Mouse (Mus musculus): Measurements from ENCODE around the gene Rpap3. TPM values are rescaled to one million over a fixed set of nuclear protein-coding genes. Genes with fewer than 3 reads are reported as not detected.

Rpap3 gene
- polyA plus RNA-seq, 1 experiment, result 8.8 TPM

DNA sequence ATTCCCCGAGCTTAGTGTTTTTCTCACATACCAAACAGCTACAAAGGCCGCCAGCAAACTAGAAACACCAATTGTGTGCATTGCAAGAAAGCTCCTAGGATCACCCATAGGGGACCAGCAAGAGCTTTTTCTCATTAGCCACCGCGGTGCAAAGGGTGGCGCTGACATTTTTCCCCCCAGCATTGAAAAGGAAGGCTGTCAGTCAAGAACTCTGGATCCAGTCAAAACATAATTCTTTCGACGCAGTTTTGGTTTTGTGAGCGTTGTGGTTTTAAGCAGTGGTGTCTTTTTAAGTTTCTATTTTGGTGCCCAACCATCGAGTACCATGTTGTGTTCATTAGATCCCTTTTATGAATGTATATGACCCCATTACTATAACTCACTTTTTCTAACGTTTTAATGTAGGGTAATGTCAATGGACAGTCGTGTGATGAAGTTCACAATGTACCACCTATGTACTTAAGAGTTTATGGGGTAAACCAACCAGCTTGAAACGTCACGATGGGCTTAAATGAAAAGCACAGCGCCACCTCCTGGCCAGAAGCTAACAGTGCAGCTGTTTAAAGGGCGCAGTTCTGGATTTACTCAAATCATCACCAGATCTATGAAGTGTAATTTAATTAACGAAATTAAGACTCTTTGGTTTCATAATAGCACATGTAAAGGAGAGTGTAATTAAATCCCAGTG lies 40.5 kb downstream of the Rpap3 start:
- Histone ChIP-seq H3K4me1 (ENCODE audit: control insufficient read depth, insufficient read depth, insufficient read length, low read length) (no peaks in the 10 kb centered on the region), H3K4me3 (ENCODE audit: insufficient read depth, low read depth, low read length) (no peak overlapping the region), H3K27ac (replicated peaks; ENCODE audit: low read depth, low read length) (no peak overlapping the region)

DNA sequence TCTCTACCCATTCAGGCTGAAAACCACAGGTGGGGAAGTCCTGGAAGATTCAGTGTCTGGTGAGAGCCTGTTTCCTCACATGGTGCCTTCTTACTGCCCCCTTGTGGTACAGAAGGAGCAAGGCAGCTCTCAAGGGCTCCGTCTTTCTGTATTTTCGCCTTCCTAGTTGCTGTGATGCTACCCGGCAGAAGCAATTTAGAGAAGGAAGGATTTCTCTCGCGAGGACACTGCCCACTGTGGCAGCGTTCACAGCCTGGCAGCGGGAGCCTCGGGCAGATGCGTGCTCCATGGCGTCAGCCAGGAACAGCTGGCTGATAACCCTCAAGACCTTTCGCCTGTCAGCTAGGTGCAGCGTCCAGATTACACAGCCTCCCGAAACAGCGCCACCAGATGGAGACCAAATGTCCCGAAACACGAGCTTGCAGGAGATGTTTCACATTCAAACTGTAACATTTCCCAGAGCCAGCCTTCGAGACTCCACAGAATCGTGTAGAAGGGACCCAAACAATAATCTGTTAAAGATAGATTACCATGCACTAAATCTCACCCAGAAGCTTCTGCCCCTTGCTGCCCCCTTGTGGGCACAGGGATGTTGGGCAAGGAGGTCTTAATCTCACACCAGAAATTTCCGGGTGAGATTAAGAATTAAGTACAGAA lies 41.7 kb downstream of the Rpap3 start:
- Histone ChIP-seq H3K4me1 (ENCODE audit: control insufficient read depth, insufficient read depth, insufficient read length, low read length) (no peaks in the 10 kb centered on the region), H3K4me3 (ENCODE audit: insufficient read depth, low read depth, low read length) (peak overlapping the region; percentile 51), H3K27ac (replicated peaks; ENCODE audit: low read depth, low read length) (no peak overlapping the region)

DNA sequence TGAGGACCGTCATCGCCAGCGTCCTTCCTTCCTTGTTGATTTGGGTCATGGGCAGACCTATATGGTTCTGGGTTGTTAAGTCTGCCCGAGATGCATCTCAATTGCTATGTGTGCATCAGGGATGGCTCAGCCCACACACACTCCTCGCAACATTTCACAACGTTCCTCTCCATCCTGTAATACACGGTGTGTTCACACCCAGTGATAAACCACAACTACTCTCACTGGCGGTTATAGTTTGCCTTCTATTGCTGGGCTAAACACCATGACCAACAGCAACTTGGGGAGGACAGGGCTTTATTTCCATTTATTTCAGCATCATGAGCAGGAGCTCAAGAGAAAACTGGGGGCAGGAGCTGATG lies 46.9 kb downstream of the Rpap3 start:
- H3K4me3 ChIP-seq (ENCODE audit: insufficient read depth, low read depth, low read length), result no peak overlapping the region
- no peaks in the 10 kb centered on the region for H3K4me1 ChIP-seq (ENCODE audit: control insufficient read depth, insufficient read depth, insufficient read length, low read length)
- H3K27ac ChIP-seq (replicated peaks; ENCODE audit: low read depth, low read length), result no peak overlapping the region

DNA sequence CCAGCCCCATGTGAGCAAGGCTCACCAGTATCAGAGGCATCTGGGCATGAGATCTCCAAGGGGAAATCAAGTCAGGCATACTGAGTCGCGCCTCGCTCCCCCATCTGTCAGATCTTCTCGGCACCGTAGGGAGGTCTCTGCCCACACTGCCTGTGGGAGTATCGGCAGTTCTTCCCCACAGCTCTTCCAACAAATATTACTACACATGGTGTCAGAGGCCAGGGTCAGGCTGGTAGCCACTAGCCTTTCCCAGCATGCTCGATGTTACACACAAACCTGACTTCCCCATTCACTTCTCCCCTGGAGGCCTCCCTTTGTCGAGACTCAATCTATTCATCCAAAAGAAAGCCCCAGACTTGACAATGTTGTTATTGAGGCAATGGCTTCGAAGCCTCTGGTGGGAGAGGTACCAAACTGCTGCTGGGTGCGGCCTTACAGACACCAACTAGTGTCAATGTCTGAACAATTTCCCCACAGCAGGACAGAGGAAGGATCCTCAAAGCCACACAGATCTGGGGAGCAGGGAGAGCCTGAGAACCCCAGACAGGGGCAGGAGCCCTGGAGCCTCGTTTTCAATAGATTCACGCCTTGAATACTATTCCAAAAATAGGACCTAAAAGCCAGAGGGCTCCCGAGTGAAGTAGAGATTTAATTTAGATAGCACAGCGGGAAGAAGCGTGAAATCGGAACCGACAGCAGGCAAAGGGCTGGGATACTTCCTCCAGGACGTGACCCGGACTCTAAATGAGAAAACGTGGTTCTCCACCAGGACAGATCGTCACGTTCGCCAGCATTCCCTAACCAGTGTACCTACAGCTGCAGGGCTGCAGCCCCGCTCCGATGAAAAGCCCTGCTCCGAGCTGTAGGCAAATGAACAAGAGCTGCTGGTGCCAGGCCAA lies 47.5 kb downstream of the Rpap3 start:
- Histone ChIP-seq H3K4me1 (ENCODE audit: control insufficient read depth, insufficient read depth, insufficient read length, low read length) (no peaks in the 10 kb centered on the region), H3K4me3 (ENCODE audit: insufficient read depth, low read depth, low read length) (no peak overlapping the region), H3K27ac (replicated peaks; ENCODE audit: low read depth, low read length) (no peak overlapping the region)

GRCm38 (mm10) chr15:97657420-97657819 lies 48.2 kb downstream of the Rpap3 start:
- no peak overlapping the region for H3K27ac ChIP-seq (replicated peaks; ENCODE audit: low read depth, low read length)
- no peaks in the 10 kb centered on the region for H3K4me1 ChIP-seq (ENCODE audit: control insufficient read depth, insufficient read depth, insufficient read length, low read length)
- no peak overlapping the region for H3K4me3 ChIP-seq (ENCODE audit: insufficient read depth, low read depth, low read length)

DNA sequence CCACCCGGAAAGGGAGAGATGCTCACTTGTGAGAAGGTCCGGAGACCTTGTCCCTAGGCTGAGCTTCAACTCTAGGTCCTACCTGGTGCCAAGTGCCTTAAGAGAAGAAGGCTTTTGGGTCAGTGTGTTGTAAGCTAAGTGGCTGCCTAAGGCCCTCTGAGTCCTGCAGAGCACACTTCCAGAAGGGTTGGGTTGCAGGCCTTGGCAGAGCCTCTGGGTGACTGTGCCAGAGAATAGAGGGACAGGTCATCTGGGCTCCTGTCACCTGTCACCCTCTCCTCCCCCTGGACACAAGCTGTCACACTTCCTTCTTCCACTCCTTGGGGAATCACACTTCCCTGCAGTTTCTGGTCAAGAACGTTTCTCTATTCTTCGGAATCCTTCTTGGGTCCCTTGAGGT lies 55.9 kb downstream of the Rpap3 start:
- no peak overlapping the region for H3K27ac ChIP-seq (replicated peaks; ENCODE audit: low read depth, low read length)
- no peak overlapping the region for H3K4me3 ChIP-seq (ENCODE audit: insufficient read depth, low read depth, low read length)
- no peaks in the 10 kb centered on the region for H3K4me1 ChIP-seq (ENCODE audit: control insufficient read depth, insufficient read depth, insufficient read length, low read length)

DNA sequence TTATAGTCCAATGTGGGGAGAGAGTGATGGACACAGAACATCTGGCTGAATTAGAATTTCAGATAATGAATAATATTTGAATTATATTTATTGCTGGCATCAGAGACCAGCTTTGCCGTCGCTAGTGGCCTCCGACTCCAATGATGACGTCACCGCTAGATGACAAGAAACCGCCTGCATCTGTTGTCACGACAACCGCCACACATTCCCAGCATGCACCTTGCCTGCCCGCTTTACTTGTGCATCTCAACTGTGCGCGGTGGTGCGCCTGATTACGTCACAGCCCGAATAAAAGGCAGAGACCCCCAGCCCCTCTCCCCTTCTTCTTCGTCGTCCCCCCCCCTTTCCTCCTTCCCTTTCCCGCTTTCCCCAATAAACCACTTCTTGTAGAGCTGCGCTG lies 57.4 kb downstream of the Rpap3 start:
- Histone ChIP-seq H3K27ac (replicated peaks; ENCODE audit: low read depth, low read length) (no peak overlapping the region), H3K4me1 (ENCODE audit: control insufficient read depth, insufficient read depth, insufficient read length, low read length) (no peaks in the 10 kb centered on the region), H3K4me3 (ENCODE audit: insufficient read depth, low read depth, low read length) (no peak overlapping the region)

- H3K4me1 ChIP-seq (ENCODE audit: control insufficient read depth, insufficient read depth, insufficient read length, low read length), result no peaks in the 10 kb centered on the region
- no peak overlapping the region for H3K27ac ChIP-seq (replicated peaks; ENCODE audit: low read depth, low read length)
- H3K4me3 ChIP-seq (ENCODE audit: insufficient read depth, low read depth, low read length), result no peak overlapping the region
Observed at GRCm38 (mm10) chr15:97646426-97646825, 59.2 kb downstream of the Rpap3 start.

DNA sequence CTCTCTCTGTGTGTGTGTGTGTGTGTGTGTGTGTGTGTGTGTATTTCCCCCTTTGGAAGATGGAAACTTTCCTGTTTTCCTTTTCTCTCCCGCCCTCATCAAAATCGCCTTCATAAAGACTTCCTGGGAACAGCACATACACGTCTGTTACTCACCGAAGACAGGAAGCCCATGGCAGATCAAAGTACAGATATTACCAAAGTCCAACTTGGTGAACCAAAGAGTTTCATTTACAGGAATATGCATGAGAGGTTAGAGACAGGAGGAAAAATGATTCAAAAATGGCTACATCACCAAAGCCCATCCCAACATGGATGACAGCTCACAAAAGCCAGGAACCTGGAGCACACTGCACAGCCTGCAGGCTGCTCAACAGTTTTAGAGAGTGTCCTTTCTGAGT lies 61.6 kb downstream of the Rpap3 start:
- no peaks in the 10 kb centered on the region for H3K4me1 ChIP-seq (ENCODE audit: control insufficient read depth, insufficient read depth, insufficient read length, low read length)
- H3K4me3 ChIP-seq (ENCODE audit: insufficient read depth, low read depth, low read length), result no peak overlapping the region
- H3K27ac ChIP-seq (replicated peaks; ENCODE audit: low read depth, low read length), result no peak overlapping the region

Other genes starting within 250 kb of the Rpap3 start
- gene Endou, start 25.5 kb upstream of the Rpap3 start, polyA plus RNA-seq (2012; ENCODE audit: insufficient read depth, insufficient read length, missing spikeins), result 0.63 and 2.0 TPM in 2 replicates
- gene Rapgef3, start 62.1 kb upstream of the Rpap3 start, polyA plus RNA-seq (2012; ENCODE audit: insufficient read depth, insufficient read length, missing spikeins), result 6.1 and 6.6 TPM in 2 replicates
- gene Slc48a1, start 72.7 kb upstream of the Rpap3 start, polyA plus RNA-seq (2012; ENCODE audit: insufficient read depth, insufficient read length, missing spikeins), result 70.5 and 79.9 TPM in 2 replicates
- gene Hdac7, start 138.7 kb upstream of the Rpap3 start, polyA plus RNA-seq (2012; ENCODE audit: insufficient read depth, insufficient read length, missing spikeins), result 10.0 and 10.2 TPM in 2 replicates
- gene Vdr, start 204.8 kb upstream of the Rpap3 start, polyA plus RNA-seq (2012; ENCODE audit: insufficient read depth, insufficient read length, missing spikeins), result 0.25 and 1.5 TPM in 2 replicates

All from brown adipose tissue, adult 24 weeks (tissue).